Mouse (Mus musculus) gastrocnemius, adult 18-20 months (tissue): ENCODE results near the gene Tktl1. TPM values are rescaled to one million over a fixed set of nuclear protein-coding genes. Genes with fewer than 3 reads are reported as not detected.
"Not testable (repeated sequence)": the region's sequence is repeated elsewhere in the genome, so short reads cannot be mapped to it uniquely, and the experiment has no call there.

ENCODE experiments used
- DNase-seq: peaks from one replicate; pipeline ENCODE4 v3.0.0; 2021; ENCODE audit warnings: low spot score
- long read RNA-seq, 2 experiments: library from polyadenylated mRNA; stranded (forward); transcript quantifications; one replicate each; pipeline ENCODE4 v2.0.0; 2021
- total RNA-seq, 2 experiments: library from RNA; stranded (reverse); gene quantifications; 2 replicates each; pipeline ENCODE4 v1.2.3; 2021

Tktl1 gene
- not detected for total RNA-seq
- long read RNA-seq, experiment 1: 0 reads
- long read RNA-seq, experiment 2: 0 reads

DNA sequence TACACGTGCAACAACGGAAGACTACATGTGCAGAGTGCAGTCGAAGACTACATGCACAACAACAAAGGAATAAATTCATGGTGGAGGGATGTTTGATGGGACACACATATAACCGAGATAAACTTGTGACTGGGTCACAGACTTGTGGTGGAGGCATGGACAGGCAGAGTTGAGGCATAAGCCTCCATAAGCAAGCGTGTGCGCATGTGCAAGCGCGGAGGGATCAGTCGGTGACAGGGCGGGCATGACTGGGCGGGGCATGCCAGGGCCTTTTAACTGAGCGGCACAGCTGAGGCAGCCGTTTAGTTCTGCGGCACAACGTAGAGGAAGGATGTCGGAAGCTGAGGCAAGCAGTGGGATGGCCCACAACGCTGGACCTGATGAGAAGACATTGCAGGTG, at the start of gene Tktl1:
Tktl1 (plus strand) TSS at position 301 of the 400 bp plus-strand sequence.
- no peak for DNase-seq

DNA sequence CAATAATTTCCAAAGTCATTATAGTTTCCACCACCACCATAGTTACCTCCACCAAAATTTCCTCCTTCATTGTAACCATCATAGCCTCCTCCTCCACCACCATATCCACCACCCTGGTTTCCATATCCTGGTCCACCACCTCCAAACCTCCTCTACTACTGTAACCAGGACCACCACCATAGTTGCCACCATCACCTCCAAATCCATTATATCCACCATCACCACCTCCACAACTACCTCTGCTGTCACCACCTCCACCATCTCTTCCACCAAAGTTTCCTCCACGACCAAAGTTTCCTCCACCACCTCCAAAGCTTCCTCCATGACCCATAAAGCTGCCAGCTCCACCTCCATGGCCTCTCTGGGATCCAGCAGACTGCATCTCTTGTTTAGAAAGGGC, 41.8 kb upstream of the Tktl1 start, which contains the start of gene Mecp2:
Mecp2 (minus strand) TSS at position 101 of the 400 bp plus-strand sequence.
- DNase-seq: not testable (repeated sequence)

DNA sequence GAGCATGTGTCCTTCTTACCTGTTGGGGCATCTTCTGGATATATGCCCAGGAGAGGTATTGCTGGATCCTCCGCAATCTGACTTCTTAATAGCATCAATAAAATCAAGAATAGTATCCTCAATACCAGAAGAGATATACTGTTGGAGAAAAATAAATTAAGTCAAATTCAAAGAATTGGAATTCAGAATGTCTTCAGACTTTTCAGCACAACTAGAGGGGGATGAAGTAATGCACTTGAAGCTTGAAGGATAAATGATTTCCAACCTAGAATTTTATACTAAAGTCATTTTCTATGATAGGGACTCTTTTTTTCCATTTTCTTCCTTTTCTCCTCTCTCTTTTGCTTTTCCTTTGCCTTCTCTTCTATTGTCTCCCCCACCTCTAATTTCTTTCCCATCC, 9.3 kb upstream of the Tktl1 start, which contains the start of gene Tex28:
Tex28 (minus strand) TSS at position 101 of the 400 bp plus-strand sequence.
- no peak for DNase-seq

DNA sequence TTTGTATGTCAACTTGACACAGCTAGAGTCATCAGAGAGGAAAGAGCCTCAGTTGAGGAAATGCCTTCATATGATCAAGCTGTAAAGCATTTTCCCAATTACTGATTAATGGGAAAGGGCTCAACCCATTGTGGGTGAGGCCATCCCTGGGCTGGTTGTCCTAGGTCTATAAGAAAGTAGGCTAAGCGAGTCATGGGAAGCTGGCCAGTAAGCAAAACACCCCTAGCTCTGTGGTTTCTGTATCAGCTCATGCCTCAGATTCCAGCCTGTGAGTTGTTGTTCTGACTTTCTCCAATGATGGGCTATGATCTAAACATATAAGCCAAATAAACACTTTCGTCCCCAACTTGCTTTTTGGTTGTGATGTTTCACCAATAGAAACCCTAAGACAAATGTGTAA, 26.5 kb downstream of the Tktl1 start:
- no peak for DNase-seq

DNA sequence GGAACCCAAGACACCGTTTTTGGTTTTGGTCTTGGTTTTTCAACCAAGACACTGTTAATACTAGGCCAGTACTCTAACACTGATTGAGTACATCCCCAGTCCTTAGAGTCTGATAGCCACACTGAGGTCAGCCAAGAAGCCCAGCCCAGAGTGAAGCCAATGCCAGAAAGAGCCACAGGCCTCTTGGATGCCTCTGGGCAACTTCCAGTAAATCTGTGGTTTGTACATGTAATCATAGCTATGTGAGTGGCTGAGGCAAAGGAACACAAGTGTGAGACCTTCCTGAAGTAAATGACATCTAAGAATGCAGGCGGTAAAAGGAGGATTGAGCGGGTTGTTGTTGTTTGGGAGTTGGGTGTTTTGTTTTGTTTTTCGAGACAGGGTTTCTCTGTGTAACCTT, 41.4 kb downstream of the Tktl1 start:
- no peak for DNase-seq

DNA sequence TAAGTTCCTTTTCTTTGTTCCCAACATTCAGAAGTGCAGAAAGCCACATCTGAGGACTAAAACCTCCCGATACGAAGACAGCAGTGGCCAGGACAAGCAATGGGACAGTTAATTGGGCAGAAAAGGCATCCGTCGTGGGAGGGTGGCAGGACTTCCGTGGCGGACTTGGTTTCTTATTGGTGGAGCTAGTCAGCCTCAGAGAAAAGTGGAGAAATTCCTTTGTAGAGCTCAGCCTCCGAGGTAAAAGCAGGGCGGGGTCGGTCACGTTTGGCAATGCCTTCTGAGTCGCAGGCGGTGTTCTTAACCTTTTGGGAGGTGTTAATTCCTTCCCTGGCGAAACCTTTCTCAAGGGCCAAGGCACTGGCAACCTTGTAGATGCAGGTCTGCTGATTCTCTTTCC, 42.4 kb downstream of the Tktl1 start:
- no peak for DNase-seq

DNA sequence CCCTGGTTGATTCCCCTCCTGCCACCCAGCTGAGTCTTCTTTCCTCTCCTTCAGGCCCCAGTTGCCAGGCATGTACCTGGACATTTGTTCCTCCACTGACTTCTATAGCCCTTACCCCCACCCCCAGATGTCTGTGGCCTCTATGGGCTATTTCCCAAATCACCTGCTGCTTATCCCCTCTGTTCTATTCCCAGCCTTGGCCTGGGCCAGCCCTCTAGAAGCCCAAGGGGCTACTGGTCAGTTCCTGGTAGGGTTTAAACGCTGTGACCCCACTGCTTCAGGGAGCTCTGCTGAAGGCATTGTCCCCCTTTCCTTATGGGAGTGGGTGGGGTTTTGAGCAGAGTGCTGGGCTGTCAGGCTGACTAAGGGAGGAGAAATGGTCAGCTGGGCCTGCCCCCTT, 43.0 kb downstream of the Tktl1 start:
- DNase-seq: not testable (repeated sequence)

DNA sequence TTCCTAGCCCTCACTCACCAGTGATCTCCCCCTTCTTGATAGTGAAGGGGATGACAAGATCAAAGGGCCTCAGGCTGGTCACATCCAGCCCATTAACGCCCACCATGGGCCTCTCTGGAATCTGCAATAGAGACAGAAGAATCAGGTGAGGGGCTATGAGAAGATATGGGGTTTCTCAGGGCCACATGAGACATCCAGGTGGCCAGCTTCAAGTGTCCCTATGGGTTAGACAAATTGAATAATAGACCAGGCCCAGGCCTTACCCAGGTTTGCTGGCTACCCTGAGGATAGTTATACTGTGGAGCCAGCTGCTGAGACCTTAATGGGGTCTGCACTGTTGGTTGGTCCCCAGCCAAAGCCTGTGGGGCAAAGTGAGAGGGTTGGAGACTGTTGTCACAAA, 53.0 kb downstream of the Tktl1 start:
- DNase-seq: no peak

DNA sequence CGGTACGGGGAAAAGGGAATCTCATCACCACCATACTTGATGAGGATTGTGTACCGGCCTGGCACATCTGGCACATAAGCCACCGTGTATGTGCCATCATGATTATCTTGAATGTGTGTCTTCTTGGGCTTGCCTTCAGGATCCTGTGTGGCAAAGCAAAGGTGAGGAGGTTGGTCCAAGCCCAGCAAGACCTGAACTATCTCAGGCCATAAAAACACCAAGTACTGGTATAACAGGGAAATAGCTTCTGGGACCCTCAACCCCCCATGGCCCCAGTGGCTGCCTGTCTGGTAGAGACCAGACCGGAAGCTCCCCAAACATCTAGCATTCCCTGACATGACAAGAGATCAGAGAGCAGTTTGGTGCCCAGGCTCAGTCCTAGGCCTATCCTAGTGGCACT, 56.1 kb downstream of the Tktl1 start:
- no peak for DNase-seq

DNA sequence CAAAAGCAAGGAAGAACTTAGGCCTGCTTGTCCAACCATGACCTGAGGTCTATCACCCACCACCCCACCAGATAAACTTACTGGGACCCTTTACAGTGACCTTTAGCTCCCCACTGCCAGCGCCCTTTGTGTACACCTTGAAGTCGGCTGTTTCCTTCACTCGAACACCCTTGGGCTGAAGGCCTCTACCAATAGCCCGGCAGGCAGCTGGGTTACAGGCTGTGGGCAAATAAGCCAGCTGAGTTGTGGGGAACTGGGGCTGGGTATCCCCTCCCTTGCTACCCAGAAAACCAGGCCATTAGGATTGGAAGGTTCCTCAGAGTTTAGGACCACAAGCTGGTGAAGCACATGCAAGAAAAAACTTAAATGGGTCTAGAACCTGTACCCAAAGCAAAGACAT, 63.3 kb downstream of the Tktl1 start:
- no peak for DNase-seq

DNA sequence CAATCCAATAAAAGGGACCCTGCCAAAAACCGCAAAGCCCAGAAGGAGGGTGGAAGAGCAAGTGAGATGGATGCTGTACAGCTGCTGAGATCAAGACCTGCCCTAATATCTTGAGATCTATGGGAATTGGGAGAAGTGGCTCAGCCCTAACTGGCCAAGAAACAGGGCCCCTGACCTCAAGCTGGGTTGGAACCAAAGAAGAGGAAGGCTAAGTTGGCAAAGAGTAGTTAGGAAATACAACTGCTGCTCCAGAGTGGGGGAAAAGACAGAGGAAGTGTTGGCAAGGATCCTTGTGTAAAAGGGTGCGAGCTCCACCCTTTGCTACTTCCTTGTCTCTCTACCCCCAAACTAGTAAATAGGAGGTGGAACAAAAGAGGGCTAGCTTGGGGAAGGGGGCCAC, 66.3 kb downstream of the Tktl1 start:
- DNase-seq: no peak

DNA sequence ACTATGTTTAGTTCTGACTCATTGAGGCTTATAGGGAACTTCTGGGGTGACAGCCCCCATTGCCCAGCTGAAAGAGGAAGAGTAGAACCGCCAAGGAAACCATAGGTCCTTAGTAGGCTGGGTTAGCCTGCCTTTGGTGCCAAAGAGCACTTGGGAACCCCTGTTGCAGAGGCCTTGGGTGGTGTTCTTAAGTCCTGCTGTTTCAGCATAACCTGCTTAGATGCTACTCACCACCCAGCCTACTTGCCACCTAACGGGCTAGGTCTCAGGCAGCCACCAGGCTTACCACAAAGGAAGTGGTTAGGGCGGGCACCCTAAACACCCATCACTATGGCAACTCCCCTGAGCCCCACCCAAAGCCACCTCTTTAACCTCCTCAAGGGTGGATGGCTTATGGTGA, 66.7 kb downstream of the Tktl1 start:
- DNase-seq: no peak

DNA sequence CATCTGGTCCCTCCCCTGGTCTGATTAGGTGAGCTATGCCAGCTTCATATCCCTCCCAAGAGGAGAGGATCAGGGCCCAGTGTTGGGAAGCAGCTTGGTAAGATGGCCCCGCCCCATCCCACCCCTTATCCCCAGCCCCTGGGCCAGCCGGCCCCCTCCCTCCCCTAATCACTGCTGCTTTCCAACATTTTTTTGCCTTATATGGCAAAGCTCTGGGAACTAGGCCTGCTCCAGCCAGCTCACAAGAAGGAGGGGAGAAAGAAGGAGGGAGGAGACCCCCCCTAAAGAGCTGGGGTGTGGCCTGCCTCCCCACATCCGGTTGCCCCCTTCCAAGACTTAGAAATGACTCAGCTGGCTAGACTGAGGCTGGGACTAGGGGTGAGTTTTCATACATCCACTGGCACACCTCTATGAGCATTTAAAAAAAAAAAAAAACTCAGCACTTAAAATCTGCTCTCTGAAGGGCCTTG, 67.6 kb downstream of the Tktl1 start:
- peak; percentile 58 for DNase-seq

DNA sequence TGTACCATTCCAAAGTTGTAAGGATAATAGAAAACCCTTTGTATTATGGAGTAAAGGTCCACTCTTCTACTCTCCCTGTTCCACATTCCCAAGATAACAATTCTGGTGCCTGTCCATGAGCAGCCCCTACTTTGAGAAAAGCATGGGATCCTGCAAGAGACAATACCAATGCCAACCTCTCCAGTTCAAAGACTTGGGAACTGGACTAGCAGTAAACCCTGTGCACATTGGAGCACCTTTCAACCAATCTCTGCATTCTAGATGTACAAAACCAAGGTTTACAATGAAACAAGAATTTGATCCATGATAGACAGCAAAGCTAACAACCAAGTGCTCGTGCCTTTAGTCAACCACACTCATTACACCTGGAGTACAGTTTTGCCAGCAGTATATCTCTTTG, 68.0 kb downstream of the Tktl1 start:
- DNase-seq: no peak

DNA sequence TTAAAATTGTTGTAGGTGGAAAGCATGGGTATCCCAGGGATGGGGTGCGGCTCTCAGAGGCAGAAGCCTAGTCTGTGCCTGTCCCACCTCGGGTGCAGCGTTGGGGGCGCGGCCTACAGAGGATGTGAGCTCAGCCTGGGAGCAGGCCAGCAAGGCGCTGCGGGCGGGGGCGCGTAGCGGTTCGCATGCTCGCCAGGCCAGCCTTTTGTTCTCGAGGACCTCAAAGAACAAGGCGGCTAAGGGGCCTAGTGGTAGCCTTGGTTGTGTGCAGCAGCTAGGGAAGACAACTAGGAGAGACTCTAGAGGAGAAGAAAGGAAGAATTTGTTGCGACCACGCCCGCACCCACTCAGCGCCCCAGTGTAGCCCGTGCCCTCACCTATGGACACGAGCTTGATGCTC, 68.6 kb downstream of the Tktl1 start:
- peak; percentile 77 for DNase-seq

DNA sequence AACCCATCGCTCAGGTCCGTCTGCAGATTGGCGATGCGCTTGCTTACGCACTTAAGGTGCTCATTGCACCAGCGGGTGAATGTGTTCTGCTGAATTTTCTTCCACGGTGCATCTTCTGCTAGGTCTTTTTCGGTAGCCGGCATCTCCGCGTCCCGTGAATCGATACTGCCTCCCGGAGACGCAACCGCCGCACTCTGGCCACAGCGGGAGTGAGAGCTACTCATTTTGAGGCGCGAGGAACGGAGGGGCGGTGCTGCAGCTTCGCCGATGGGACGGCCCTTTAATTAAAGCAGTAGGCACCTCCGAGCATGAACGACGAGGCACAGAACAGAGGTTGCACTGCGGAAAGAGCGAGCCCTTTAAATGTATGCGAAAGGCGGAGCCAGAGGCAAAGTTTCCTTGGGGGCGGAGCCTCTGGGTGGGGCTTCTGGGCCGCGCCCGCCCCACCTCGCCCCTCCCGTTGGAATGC, 69.2 kb downstream of the Tktl1 start:
- peak; percentile 86 for DNase-seq

DNA sequence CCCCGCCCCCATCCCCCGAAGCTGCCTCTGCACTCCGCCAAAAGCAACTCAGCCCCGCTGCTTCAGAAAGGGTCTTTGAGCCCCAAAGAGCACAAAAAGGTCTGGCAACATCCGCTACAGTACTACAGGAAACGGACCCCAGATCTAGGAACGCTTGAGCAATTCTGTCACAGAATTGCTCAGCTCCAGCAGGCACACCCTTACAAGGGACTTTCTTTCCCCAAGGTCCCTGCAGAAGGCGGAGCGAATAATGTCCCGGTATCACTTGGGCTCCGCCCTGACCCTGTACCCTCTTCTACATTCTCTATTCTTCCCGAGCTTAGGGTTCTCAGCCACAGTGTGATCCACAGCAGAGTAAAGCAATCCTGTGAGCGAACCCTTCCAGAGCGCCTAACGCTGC, 69.6 kb downstream of the Tktl1 start:
- DNase-seq: peak; percentile 30

DNA sequence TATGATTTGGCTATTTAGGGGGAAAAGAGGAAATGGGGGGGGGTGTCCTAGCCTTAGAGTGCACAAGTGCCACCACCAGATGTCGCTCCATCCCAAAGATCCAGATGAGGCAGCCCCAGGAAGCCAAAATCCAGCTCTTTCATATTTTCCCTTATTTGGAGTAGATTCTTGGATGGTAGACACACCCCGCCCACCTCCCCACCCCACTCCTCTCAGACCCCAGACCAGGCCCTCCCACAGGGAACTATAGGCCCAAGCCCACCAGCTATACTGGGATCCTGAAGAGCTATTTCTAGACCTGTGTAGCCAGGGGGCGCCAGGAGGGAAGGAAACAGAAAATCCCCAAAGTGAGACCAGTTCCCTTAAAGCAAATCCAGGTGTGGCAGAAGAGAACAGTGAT, 71.6 kb downstream of the Tktl1 start:
- peak; percentile 62 for DNase-seq

DNA sequence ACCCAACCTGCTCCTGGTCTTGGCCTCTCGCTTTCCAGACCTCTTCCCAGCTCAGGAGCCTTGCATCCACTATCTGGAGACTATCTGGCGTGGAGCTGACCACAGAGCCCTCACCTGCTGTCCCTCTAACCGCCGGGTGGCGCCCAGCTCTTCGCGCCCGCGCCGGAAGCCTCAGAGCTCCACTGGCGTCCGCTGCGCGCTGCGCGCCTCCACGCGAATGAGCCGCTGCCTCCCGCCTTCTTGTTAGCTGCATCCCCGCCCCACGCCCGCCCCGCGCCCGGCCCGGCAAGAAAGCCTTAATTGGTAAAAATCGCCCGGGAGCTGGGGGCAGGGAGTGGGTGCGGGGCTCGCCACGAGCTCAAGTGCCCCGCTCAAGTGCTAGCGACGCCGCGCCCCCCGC, 72.6 kb downstream of the Tktl1 start, which contains the start of gene Flna:
Flna (minus strand) TSS at position 206 of the 400 bp plus-strand sequence.
- peak; percentile 56 for DNase-seq

DNA sequence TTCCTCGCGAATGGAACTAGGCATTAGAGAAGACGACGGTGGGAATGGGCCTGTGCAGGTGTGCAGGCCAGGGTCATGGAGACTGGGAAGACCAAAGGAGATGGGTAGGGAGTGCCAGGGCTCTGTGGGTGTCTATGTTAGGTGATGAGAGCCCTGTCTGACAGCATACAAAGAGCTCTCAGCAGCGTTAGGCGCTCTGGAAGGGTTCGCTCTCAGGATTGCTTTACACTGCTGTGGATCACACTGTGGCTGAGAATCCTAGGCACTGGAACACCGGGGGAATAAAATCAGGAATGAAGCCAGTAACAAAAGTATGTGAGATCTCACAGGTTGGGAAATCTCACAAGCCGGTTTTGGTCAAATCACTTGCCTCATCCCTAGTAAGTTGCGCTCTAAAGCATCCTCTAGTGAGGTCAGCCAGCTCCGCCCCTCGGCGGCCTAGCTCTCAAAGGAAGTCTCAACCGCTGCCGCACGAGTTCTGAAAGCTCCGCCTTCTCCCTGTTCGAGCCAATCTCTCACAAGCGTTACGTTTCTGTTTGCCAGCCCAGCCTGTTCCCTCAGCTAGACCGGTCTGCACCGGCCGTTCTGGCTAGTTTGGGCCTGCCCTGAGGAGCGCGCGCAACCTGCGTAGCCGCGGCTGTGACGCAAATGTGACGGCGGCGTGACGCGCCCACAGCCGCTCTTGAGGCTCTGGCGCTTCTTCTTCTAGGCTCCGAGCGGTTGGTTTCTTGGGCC, 77.3 kb downstream of the Tktl1 start, which contains the start of gene Emd:
Emd (plus strand) TSS at position 535 of the 735 bp plus-strand sequence.
- peak; percentile 88 for DNase-seq

DNA sequence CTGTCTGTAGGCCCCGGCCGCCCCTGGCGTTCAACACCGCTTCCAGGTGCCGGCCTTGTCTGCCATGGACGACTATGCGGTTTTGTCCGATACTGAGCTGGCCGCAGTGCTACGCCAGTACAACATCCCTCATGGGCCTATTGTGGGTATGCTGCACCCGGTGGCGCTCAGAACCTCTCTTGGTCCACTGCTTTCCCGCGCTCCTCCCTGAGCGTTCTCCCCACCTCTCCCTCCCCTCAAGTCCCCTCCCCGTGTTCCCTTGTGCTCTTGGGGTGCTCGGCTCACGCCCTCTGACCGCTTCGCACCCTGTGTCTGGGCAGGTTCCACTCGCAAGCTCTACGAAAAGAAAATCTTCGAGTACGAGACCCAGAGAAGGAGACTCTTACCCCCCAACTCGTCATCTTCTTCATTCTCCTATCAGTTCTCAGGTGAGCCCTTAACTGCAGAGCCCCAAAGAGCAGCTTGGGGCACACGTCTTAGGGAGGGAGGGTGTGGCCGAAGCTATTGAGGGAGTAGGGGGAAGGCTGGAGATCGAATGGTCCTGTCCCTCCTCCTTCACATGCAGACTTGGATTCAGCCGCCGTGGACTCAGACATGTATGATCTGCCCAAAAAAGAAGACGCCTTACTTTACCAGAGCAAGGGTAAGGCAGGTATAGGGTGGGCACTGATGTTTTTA, 78.0 kb downstream of the Tktl1 start:
- DNase-seq: no peak

DNA sequence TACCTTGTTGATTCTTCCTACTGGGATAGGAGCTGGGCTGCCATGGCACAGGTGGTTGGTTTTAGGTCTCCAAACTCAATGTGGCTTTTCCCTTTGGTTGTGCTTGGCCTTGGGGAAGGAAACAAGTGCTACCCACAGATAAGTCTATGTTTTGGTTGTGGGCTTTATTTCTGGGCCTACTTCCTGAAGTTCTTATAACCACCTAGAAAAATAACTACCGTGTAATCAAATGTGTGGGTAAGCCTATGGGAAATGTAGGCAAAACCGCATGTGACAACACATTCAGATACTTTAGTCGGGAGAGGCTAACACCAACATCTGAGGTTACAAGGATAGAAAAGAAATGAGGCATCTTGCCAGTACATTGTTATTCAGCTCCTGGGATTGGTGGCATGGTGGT, 80.7 kb downstream of the Tktl1 start:
- DNase-seq: no peak
